Mouse (Mus musculus) limb, embryonic 10.5 days (tissue): ENCODE results near the gene Dynll2. TPM values are rescaled to one million over a fixed set of nuclear protein-coding genes. Genes with fewer than 3 reads are reported as not detected.
"Not testable (repeated sequence)": the region's sequence is repeated elsewhere in the genome, so short reads cannot be mapped to it uniquely, and the experiment has no call there.

Experiments
- DNase-seq: peaks from one replicate; pipeline ENCODE4 v3.0.0-alpha.2; 2017; ENCODE audit warnings: low spot score
- H3K27ac ChIP-seq: fragments of 300-500 bp; sonication (generic); 2 replicates; pipeline ENCODE4 v1.5.1; 2016; ENCODE audit warnings: mild to moderate bottlenecking
- H3K27me3 ChIP-seq: fragments of 300-500 bp; sonication (generic); 2 replicates; pipeline ENCODE4 v1.6.1; 2016; ENCODE audit warnings: low read depth, mild to moderate bottlenecking; ENCODE audit not compliant: poor library complexity, severe bottlenecking
- H3K36me3 ChIP-seq: fragments of 300-500 bp; sonication (generic); 2 replicates; pipeline ENCODE4 v1.6.1; 2016; ENCODE audit warnings: mild to moderate bottlenecking, moderate library complexity
- H3K4me1 ChIP-seq: fragments of 300-500 bp; sonication (generic); 2 replicates; pipeline ENCODE4 v1.6.1; 2016
- H3K4me3 ChIP-seq: fragments of 300-500 bp; sonication (generic); 2 replicates; pipeline ENCODE4 v1.5.1; 2016; ENCODE audit warnings: mild to moderate bottlenecking, moderate library complexity
- H3K9me3 ChIP-seq: fragments of 300-500 bp; sonication (generic); replicated peaks from 2 replicates; pipeline ENCODE4 v1.6.1; 2016; ENCODE audit warnings: mild to moderate bottlenecking
- WGBS: fragments of 180-500 bp; shearing (Covaris S2); methylation state at CpG from one replicate; pipeline ENCODE4 v1.1.7; 2016; 5-methylcytosine and 5-hydroxymethylcytosine counted together
- polyA plus RNA-seq: library from polyadenylated mRNA; unstranded; fragments of >200 nt; fragmentation: Nextera tagmentation; extraction: Ambion mirVana; gene quantifications from 2 replicates; pipeline ENCODE4 v1.2.1, GENCODE M21; 2016

Gene Dynll2
- polyA plus RNA-seq, 1 experiment from 2014 or later, result 22.9 TPM

DNA sequence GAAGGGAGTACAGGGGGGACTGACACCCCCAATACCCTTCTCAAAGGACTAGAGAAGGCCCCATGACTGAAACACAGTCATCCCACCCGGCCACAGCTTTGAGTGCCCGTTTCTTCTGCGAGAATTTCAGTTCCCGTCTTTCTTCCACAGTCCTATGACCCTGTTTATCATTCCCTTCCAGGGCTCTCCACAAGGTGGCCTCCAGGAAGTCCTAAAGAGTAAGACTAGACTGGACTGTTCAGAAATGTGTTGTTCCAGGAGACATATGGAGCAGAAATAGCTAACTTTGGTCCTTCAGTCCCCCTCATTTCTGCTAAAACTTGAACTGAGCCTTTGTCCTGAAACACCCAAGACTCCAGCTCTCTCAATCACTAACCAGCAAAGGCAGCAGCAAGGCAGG is 8.4 kb downstream of the Dynll2 start:
- H3K9me3 ChIP-seq, result no peaks in the 10 kb centered on the region
- 91% methylated on average over 4 of the region's 4 CpGs for WGBS
- no peaks in the 10 kb centered on the region for H3K27me3 ChIP-seq
- no peaks in the 10 kb centered on the region for H3K4me1 ChIP-seq
- no peak overlapping the region for H3K4me3 ChIP-seq
- peaks cover 69% of the 10 kb centered on the region for H3K36me3 ChIP-seq
- H3K27ac ChIP-seq, result no peak overlapping the region
- no peak for DNase-seq

DNA sequence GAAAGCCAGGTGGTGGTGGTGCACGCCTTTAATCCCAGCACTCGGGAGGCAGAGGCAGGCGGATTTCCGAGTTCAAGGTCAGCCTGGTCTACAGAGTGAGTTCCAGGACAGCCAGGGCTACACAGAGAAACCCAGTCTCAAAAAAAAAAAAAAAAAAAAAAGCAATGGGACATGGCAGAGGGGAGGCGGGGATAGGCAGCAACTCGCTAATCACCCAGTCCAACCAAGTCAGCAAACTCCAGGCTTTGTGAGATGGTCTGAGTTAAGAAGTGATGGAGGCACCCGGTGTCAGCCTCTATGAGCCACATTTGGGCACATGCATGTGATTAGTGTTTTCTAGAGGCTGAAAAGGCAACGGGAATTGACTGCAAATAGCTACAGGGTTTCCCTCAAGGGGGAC is 10.3 kb downstream of the Dynll2 start:
- H3K36me3 ChIP-seq, result peaks cover 50% of the 10 kb centered on the region
- H3K27ac ChIP-seq, H3K9me3 ChIP-seq, DNase-seq, H3K27me3 ChIP-seq, H3K4me3 ChIP-seq, H3K4me1 ChIP-seq: not testable (repeated sequence)
- WGBS, result 88% methylated on average over 8 of the region's 8 CpGs

- Histone ChIP-seq H3K9me3 (no peaks in the 10 kb centered on the region), H3K4me3 (no peak overlapping the region), H3K4me1 (no peaks in the 10 kb centered on the region), H3K27me3 (peaks cover 2% of the 10 kb centered on the region; the same call in 1 of the 2 replicates), H3K36me3 (peaks cover 26% of the 10 kb centered on the region), H3K27ac (no peak overlapping the region)
- DNase-seq, result peak; percentile 66
- 25% methylated on average over 11 of the region's 11 CpGs for WGBS
These were observed 12.7 kb downstream of the Dynll2 start for GRCm38 (mm10) chr11:87974477-87975181.

GRCm38 (mm10) chr11:87973559-87974305 is 13.6 kb downstream of the Dynll2 start:
- DNase-seq, result no peak
- Histone ChIP-seq H3K36me3 (peaks cover 18% of the 10 kb centered on the region), H3K27ac (no peak overlapping the region), H3K27me3 (peaks cover 6% of the 10 kb centered on the region; the same call in 1 of the 2 replicates), H3K4me1 (0 out of 2 replicates have a peak, but pooled peaks cover 2% of the 10 kb centered on the region), H3K4me3 (no peak overlapping the region), H3K9me3 (no peaks in the 10 kb centered on the region)
- WGBS, result 58% methylated on average over 10 of the region's 10 CpGs

DNA sequence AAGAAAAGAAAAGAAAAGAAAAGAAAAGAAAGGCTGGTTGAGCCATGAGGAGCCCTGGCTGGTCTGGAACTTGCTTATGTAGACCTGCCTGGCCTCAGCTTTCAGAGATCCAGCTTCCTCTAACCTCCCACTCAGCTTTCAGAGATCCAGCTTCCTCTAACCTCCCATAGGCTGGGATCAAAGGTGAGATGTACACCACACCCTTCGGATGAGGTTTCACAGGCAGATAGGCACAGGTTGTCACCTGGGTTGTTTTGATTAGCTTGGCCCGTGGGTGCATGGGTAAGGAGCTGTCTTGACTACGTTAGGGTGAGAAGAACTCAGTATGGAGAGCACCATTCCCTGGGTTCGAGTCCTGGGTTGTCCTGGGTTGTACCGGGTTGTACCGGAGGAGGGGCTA is 14.5 kb downstream of the Dynll2 start:
- Histone ChIP-seq H3K27me3 (peaks cover 6% of the 10 kb centered on the region; the same call in 1 of the 2 replicates), H3K36me3 (peaks cover 8% of the 10 kb centered on the region), H3K27ac (no peak overlapping the region), H3K9me3 (no peaks in the 10 kb centered on the region), H3K4me3 (no peak overlapping the region), H3K4me1 (peaks cover 9% of the 10 kb centered on the region)
- 80% methylated on average over 6 of the region's 6 CpGs for WGBS
- DNase-seq, result no peak

GRCm38 (mm10) chr11:87968356-87969122 is 18.8 kb downstream of the Dynll2 start:
- Histone ChIP-seq H3K4me3 (peak overlapping the region; percentile 36), H3K9me3 (no peaks in the 10 kb centered on the region), H3K4me1 (peaks cover 25% of the 10 kb centered on the region), H3K36me3 (no peaks in the 10 kb centered on the region), H3K27me3 (peaks cover 10% of the 10 kb centered on the region; the same call in 1 of the 2 replicates), H3K27ac (no peak overlapping the region)
- WGBS, result 13% methylated on average over 19 of the region's 20 CpGs
- no peak for DNase-seq

DNA sequence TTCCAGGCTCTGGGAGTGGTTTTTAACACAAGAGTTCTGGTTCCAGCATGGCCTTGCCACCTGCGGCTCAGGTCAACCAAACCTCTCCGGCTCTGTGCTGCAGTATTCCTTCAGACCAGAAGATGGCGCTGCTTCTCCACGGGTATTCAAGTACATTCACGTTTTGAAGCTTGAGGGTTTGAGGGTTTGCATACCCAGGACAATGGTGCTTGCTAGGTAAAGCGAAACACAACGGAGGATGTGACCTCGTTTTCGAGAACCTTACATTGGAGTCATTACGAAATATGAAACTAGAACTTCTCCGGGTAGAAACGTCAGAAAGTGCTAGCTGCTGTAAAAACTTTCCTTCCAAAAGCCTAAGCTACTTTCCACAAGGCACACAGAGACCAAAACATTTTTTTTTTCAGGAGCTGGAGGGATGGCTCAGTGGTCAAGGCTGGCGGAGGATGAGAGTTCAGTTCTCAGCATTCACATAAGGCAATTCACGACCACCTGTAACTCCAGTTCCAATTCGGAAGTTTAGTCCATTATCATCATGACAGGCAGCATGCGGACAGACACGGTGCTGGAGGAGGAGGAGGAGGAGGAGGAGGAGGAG is 19.5 kb downstream of the Dynll2 start:
- no peaks in the 10 kb centered on the region for H3K36me3 ChIP-seq
- H3K9me3 ChIP-seq, result no peaks in the 10 kb centered on the region
- peaks cover 25% of the 10 kb centered on the region for H3K4me1 ChIP-seq
- H3K27ac ChIP-seq, result peak overlapping the region; percentile 10; the same call in 1 of the 2 replicates
- 3% methylated on average over 17 of the region's 17 CpGs for WGBS
- DNase-seq, result peak; percentile 93
- H3K4me3 ChIP-seq, result peak overlapping the region; percentile 36
- peaks cover 10% of the 10 kb centered on the region; the same call in 1 of the 2 replicates for H3K27me3 ChIP-seq

- Histone ChIP-seq H3K4me3 (no peak overlapping the region), H3K9me3 (no peaks in the 10 kb centered on the region), H3K4me1 (peaks cover 25% of the 10 kb centered on the region), H3K27me3 (peaks cover 10% of the 10 kb centered on the region; the same call in 1 of the 2 replicates), H3K27ac (no peak overlapping the region), H3K36me3 (no peaks in the 10 kb centered on the region)
- WGBS, result 39% methylated on average over 10 of the region's 10 CpGs
- DNase-seq, result peak; percentile 56
These were observed 21.1 kb downstream of the Dynll2 start for GRCm38 (mm10) chr11:87966214-87966613.

DNA sequence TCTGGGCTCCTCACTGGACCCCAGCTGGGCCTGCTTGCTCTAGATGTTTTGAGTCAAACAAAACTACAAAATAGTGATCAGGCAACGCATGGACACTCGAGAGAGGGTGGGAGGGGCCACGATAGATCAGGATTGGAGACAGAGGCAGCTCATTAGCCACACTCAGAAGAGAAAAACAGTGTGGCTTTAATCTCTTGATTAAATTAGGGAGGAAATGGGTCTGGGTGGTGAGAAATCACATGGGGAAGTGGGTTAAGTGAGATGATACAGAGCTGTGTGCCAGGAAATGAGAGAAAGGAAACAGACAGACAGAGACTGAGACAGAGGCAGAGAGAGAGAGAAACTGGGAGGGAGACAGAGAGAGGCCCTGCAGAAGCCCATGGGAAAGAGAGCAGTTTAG is 22.0 kb downstream of the Dynll2 start:
- 66% methylated on average over 3 of the region's 3 CpGs for WGBS
- Histone ChIP-seq H3K27ac (no peak overlapping the region), H3K4me1 (peaks cover 25% of the 10 kb centered on the region), H3K27me3 (peaks cover 10% of the 10 kb centered on the region; the same call in 1 of the 2 replicates), H3K9me3 (no peaks in the 10 kb centered on the region), H3K36me3 (no peaks in the 10 kb centered on the region), H3K4me3 (no peak overlapping the region)
- DNase-seq, result no peak

DNA sequence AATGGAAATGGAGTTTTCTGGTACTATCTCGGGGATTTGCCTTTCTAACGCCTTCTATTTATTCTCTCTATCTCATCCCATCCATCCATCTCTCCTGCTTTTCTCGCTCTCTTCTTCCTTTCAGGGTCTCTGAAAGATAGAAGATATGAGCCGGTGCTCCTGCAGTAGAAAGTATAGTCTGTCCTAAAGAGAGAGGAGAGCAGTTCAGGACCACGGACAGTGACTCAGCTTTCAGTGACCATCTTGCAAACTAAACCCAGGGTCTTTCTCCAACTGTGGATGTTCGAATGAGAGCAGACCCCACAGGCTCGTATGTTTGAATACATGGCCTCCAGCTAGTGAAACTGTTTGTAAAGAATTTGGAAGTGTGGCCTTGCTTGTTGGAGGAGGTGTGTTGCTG is 30.3 kb downstream of the Dynll2 start:
- H3K9me3 ChIP-seq, result no peaks in the 10 kb centered on the region
- no peak overlapping the region for H3K27ac ChIP-seq
- H3K4me1 ChIP-seq, result no peaks in the 10 kb centered on the region
- H3K4me3 ChIP-seq, result no peak overlapping the region
- H3K36me3 ChIP-seq, result no peaks in the 10 kb centered on the region
- 49% methylated on average over 7 of the region's 7 CpGs for WGBS
- DNase-seq, result peak; percentile 73
- no peaks in the 10 kb centered on the region for H3K27me3 ChIP-seq

DNA sequence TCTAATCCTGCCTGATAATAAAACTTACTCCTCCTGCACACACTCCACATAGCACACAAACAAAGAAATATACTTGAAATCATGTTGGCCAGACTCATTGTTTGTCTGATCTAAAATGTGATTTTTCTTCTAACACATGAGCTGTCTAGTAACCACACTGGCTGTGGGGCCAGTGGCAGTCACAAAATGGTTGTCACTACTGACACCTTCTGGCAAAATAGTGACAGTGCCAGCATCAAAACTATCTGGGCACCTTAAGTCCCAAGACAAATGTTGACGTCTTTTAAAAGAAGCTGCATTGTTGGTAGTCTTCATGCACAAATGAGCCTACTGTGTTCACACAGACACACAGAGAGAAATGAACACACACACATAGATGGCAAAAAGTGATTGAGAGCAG is 32.2 kb downstream of the Dynll2 start:
- no peaks in the 10 kb centered on the region for H3K27me3 ChIP-seq
- no peak overlapping the region for H3K4me3 ChIP-seq
- no peak for DNase-seq
- H3K9me3 ChIP-seq, result no peaks in the 10 kb centered on the region
- H3K4me1 ChIP-seq, result no peaks in the 10 kb centered on the region
- WGBS, result 12% methylated on average over 1 of the region's 1 CpGs
- no peak overlapping the region for H3K27ac ChIP-seq
- no peaks in the 10 kb centered on the region for H3K36me3 ChIP-seq

- H3K9me3 ChIP-seq, result no peaks in the 10 kb centered on the region
- no peaks in the 10 kb centered on the region for H3K36me3 ChIP-seq
- no peak for DNase-seq
- no peak overlapping the region for H3K4me3 ChIP-seq
- H3K27ac ChIP-seq, result no peak overlapping the region
- 6% methylated on average over 2 of the region's 2 CpGs for WGBS
- no peaks in the 10 kb centered on the region for H3K27me3 ChIP-seq
- H3K4me1 ChIP-seq, result no peaks in the 10 kb centered on the region
These were observed 37.3 kb downstream of the Dynll2 start for GRCm38 (mm10) chr11:87949990-87950389.
